Mouse (Mus musculus) lung, postnatal 0 days (tissue): ENCODE data around the gene Nav3. TPM values are rescaled to one million over a fixed set of nuclear protein-coding genes. Genes with fewer than 3 reads are reported as not detected.

ENCODE experiments used
- ATAC-seq: fragments of 200-750 bp; cut with Nextera tagmentation; 2 replicates; pipeline ENCODE4 v1.8.0; 2017; ENCODE audit warnings: moderate library complexity
- DNase-seq: peaks from one replicate; pipeline ENCODE4 v3.0.0-alpha.2; 2016; ENCODE audit warnings: low spot score
- H3K27ac ChIP-seq: fragments of 300-500 bp; sonication (generic); 2 replicates; pipeline ENCODE4 v1.5.1; 2014; ENCODE audit warnings: antibody characterized with exemption, mild to moderate bottlenecking, low read length, mixed read lengths
- H3K27me3 ChIP-seq: fragments of 300-500 bp; sonication (generic); replicated peaks from 2 replicates; pipeline ENCODE4 v1.6.1; 2014; ENCODE audit warnings: low read length, mixed read lengths; ENCODE audit not compliant: insufficient read depth
- H3K36me3 ChIP-seq: fragments of 300-500 bp; sonication (generic); 2 replicates; pipeline ENCODE4 v1.6.1; 2014; ENCODE audit warnings: low read length, mixed read lengths; ENCODE audit not compliant: insufficient read depth
- H3K4me1 ChIP-seq: fragments of 300-500 bp; sonication (generic); 2 replicates; pipeline ENCODE4 v1.6.1; 2014; ENCODE audit warnings: antibody characterized with exemption, low read depth, low read length, mixed read lengths; ENCODE audit not compliant: insufficient read depth
- H3K4me2 ChIP-seq: fragments of 300-500 bp; sonication (generic); replicated peaks from 2 replicates; pipeline ENCODE4 v1.6.1; 2014; ENCODE audit warnings: low read depth, mild to moderate bottlenecking, low read length, moderate library complexity, mixed read lengths
- H3K4me3 ChIP-seq: fragments of 300-500 bp; sonication (generic); 2 replicates; pipeline ENCODE4 v1.5.1; 2014; ENCODE audit warnings: low read depth, low read length
- H3K9ac ChIP-seq: fragments of 300-500 bp; sonication (generic); replicated peaks from 2 replicates; pipeline ENCODE4 v1.6.1; 2014; ENCODE audit warnings: low read depth, mild to moderate bottlenecking
- H3K9me3 ChIP-seq: fragments of 300-500 bp; sonication (generic); 2 replicates; pipeline ENCODE4 v1.6.1; 2016; ENCODE audit warnings: low read length, mixed read lengths
- CTCF ChIP-seq: IDR thresholded peaks from 2 replicates; pipeline ENCODE4 v1.5.1; 2016; ENCODE audit warnings: antibody characterized with exemption, mild to moderate bottlenecking
- EP300 ChIP-seq: IDR thresholded peaks from 2 replicates; pipeline ENCODE4 v1.6.1; 2016; ENCODE audit warnings: antibody characterized with exemption, mild to moderate bottlenecking, control low read depth
- WGBS: fragments of 180-500 bp; shearing (Covaris S2); extraction: QIAGEN DNeasy Blood & Tissue Kit; methylation state at CpG from one replicate; pipeline ENCODE4 v1.1.7; 2014; 5-methylcytosine and 5-hydroxymethylcytosine counted together
- polyA plus RNA-seq: library from polyadenylated mRNA; unstranded; fragments of >200 nt; fragmentation: Nextera tagmentation; extraction: Ambion mirVana; gene quantifications from 2 replicates; pipeline ENCODE4 v1.2.1, GENCODE M21; 2015

The Nav3 gene
- polyA plus RNA-seq, 1 experiment from 2014 or later = 0.33 TPM

DNA sequence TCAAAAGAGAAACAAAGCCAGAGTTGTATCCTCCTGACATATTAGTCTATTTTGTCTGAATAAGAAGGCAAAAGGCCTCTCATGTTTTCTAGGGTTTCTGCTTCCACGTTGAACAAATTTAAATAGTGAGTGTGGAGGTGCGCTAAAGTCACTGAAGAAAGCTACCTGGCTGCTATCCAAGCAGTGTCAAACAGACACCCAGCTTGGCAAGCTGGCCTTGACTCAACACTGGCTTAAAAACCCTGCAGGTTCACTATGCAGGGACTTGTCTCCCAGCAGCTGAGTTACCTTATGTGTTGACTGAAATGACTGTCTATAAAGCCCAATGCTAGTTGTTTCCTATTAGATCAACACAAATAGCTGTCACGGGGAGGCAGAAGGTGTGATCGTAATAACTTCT is 612.3 kb downstream of the Nav3 start:
- H3K4me1 ChIP-seq = no peaks in the 10 kb centered on the region
- TF ChIP-seq EP300 = no peak
- TF ChIP-seq CTCF = no peak
- no peaks in the 10 kb centered on the region for H3K27me3 ChIP-seq
- H3K4me3 ChIP-seq = no peak overlapping the region
- no peaks in the 10 kb centered on the region for H3K9me3 ChIP-seq
- no peak overlapping the region for H3K9ac ChIP-seq
- 60% methylated on average over 4 of the region's 4 CpGs for WGBS
- H3K27ac ChIP-seq = no peak overlapping the region
- DNase-seq (no peak), ATAC-seq (no peak)
- H3K36me3 ChIP-seq = no peaks in the 10 kb centered on the region
- no peak overlapping the region for H3K4me2 ChIP-seq

DNA sequence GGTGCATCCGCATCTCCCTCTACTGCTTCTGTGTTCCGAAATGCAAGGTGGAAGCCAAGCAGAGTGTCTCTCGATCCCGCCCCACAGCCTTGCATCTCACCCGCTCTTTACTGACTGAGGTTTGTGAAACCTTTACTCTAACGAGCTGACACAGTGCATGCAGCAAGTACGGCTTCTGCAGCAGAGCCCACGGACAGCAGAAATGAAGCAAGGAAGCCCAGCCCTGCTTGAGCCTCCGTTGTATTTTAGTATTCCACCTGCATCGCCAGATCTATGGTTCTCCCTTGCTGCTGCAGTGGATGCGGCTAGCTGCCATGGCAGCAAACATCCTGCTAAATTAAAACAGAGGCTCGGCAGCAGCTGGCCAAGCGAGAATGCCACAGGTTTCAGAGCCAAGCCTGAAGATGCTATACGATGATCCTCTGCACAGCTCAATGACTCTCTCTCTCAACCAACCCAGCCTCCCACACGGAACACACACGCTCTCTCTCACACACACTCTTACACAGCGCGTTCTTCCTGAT is 623.2 kb downstream of the Nav3 start:
- Histone ChIP-seq H3K27me3 (no peaks in the 10 kb centered on the region), H3K4me1 (no peaks in the 10 kb centered on the region), H3K4me3 (no peak overlapping the region), H3K27ac (no peak overlapping the region), H3K36me3 (no peaks in the 10 kb centered on the region), H3K9ac (no peak overlapping the region), H3K9me3 (no peaks in the 10 kb centered on the region), H3K4me2 (no peak overlapping the region; the same call in 1 of the 2 replicates)
- 33% methylated on average over 18 of the region's 18 CpGs for WGBS
- ATAC-seq = no peak
- no peak for DNase-seq
- TF ChIP-seq CTCF = no peak
- no peak for TF ChIP-seq EP300

DNA sequence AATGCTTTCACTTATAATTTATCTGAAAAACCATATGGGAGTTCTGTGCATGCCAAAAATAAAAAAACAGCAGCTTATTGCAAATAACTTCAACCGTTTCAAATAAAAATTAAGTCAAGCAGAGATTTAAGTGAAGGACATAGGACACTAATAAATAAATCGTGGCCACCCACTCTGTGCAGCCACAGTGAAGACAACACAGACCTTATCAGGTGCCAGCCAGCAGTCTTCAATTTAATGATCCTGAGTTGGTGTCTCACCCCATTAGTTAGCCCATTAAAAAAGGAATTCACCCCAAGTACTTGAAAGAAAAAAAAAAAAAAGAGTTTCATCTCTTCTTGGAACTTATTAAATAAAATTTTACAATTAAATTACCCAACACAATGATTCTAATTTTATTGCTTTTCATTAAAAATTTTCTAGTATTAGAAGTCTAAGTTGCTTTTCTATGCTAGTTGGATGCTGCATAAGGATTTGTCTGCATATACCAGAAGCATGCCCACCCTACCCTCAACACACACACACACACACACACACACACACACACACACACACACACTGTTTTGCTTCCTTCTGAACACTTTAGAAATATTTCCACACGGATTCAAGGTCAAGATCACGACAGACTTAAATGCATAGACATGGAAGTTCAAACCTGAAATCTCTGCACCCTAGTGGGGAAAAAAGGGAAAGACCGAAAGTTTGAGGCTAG is 649.1 kb downstream of the Nav3 start:
- Histone ChIP-seq H3K9me3 (no peaks in the 10 kb centered on the region), H3K4me3 (no peak overlapping the region), H3K4me1 (no peaks in the 10 kb centered on the region), H3K27me3 (no peaks in the 10 kb centered on the region), H3K27ac (no peak overlapping the region), H3K9ac (no peak overlapping the region), H3K36me3 (no peaks in the 10 kb centered on the region), H3K4me2 (no peak overlapping the region)
- ATAC-seq = no peak
- TF ChIP-seq EP300 (no peak), CTCF (no peak)
- 50% methylated on average over 5 of the region's 5 CpGs for WGBS
- DNase-seq = no peak

DNA sequence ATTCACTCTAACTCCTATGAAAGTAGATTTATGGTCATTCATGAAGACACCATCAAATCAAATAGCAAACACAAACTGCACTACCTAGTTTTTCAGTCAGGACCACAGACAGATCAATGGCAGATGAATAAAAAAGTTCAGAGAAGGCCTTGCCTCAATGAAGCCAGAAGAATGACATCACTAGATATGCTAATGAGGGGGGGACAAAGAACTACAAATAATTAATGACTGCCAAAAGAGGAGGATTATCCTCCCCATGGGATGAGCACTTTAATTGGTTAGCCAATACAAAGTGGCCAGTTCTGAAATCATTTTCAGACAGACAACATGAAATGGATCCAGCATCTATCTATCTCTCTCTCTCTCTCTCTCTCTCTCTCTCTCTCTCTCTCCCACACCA is 652.6 kb downstream of the Nav3 start:
- TF ChIP-seq EP300 (no peak), CTCF (no peak)
- Histone ChIP-seq H3K4me3 (no peak overlapping the region), H3K4me1 (no peaks in the 10 kb centered on the region), H3K27me3 (no peaks in the 10 kb centered on the region), H3K27ac (no peak overlapping the region), H3K9me3 (no peaks in the 10 kb centered on the region), H3K9ac (no peak overlapping the region), H3K4me2 (no peak overlapping the region), H3K36me3 (no peaks in the 10 kb centered on the region)
- ATAC-seq = no peak
- no peak for DNase-seq

DNA sequence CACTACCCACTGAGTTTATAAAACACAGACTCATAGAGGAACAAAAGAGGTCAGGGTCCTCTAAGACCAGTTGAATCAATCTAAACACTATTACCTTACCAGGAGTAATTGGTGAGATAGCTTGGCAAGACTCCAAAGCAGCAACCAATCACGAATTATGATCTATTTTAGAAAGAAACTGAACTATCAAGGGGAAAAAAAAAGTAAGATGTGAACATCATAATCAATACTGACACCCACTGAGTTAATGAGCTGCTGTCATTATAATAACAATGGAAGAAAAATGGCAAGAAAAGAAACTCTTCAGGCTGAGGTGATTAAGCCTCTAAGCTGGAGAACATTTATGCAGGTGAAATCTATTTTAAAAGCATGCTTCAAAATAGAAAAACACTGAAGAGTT is 653.8 kb downstream of the Nav3 start:
- Histone ChIP-seq H3K36me3 (no peaks in the 10 kb centered on the region), H3K9me3 (no peaks in the 10 kb centered on the region), H3K9ac (no peak overlapping the region), H3K27me3 (no peaks in the 10 kb centered on the region), H3K27ac (no peak overlapping the region), H3K4me3 (no peak overlapping the region), H3K4me1 (no peaks in the 10 kb centered on the region), H3K4me2 (no peak overlapping the region)
- DNase-seq (no peak), ATAC-seq (no peak)
- TF ChIP-seq EP300 (no peak), CTCF (no peak)
- WGBS = 53% methylated on average over 1 of the region's 1 CpGs

DNA sequence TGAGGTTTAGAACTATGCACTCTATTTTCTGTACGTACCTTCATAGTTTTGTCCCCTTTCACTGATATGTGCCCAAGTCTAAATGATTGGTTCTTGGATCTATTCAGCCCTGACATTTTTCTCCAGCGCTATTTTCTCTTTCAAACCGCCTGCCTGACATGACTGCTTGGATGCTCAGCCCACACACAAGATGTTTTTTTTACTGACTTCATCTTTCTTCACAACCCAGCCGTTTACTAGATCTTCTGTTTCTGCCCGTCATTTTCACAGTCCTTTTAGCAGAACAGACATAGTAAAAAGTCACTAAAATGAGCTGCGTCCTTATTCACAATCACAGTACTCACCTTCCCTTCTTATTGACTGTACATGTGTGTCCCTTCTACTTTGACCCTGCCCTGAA is 656.8 kb downstream of the Nav3 start:
- Histone ChIP-seq H3K9ac (no peak overlapping the region), H3K4me1 (no peaks in the 10 kb centered on the region), H3K4me3 (no peak overlapping the region), H3K36me3 (no peaks in the 10 kb centered on the region), H3K27me3 (no peaks in the 10 kb centered on the region), H3K9me3 (no peaks in the 10 kb centered on the region), H3K27ac (no peak overlapping the region), H3K4me2 (no peak overlapping the region)
- 79% methylated on average over 6 of the region's 6 CpGs for WGBS
- no peak for ATAC-seq
- TF ChIP-seq EP300 = no peak
- DNase-seq = no peak
